Mouse (Mus musculus) layer of hippocampus, postnatal 10 days (tissue): Measurements from ENCODE around the gene Olfr871. TPM values are rescaled to one million over a fixed set of nuclear protein-coding genes. Genes with fewer than 3 reads are reported as not detected.
"Not testable (repeated sequence)": the region's sequence is repeated elsewhere in the genome, so short reads cannot be mapped to it uniquely, and the experiment has no call there.

Experiments used
- DNase-seq, 2 experiments: peaks; one replicate each; pipeline ENCODE4 v3.0.0; 2021; ENCODE audit warnings: low spot score in 2 of 2
- long read RNA-seq: library from polyadenylated mRNA; stranded (forward); transcript quantifications from one replicate; pipeline ENCODE4 v2.0.0, GENCODE M21; 2023
- total RNA-seq, 2 experiments: library from RNA; stranded (reverse); gene quantifications; 2 replicates each; pipeline ENCODE4 v1.2.3; 2021

Olfr871 gene
- total RNA-seq, result not detected
- long read RNA-seq, result 0 reads

DNA sequence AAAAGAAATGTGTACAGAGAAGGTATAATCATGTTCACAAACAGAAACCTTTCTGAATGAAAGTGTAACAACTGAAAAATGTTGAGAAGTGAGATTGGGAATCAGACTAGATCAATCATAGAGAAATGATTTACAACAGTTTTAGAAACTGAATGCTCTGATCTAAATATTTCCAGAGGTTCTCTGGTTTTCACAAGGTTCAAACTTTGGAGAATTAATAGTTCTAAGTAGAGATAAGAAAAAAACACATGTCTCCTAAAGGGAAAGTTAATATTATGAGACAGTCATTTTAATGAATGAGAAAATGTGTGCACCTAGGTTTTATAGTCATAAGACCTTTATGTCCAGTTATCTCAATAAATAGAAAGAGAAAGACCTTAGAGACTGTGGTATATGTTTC is at the start of gene Olfr871:
Olfr871 (plus strand) TSS at position 301 of the 400 bp plus-strand sequence.
- no peak for DNase-seq

DNA sequence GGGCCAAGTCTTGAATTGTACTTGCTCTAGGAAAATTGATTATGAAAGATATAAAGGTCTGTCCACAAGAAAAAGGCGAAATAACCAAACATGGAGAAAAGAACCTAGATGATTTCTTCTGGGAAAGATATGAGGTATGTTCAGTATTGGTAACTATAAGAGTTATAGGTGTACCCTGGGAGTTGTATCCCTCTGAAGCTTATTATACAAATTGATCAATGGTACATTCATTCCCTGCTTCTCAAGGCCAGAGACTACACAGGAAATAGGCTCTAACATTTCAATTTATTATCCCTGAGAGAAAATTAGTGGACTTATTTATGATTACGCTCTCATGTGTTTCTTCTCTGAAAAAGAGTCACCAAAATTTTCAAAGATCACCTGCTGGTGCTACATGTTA is 38.0 kb upstream of the Olfr871 start, which contains the start of gene Olfr870:
Olfr870 (minus strand) TSS at position 101 of the 400 bp plus-strand sequence.
- no peak for DNase-seq

DNA sequence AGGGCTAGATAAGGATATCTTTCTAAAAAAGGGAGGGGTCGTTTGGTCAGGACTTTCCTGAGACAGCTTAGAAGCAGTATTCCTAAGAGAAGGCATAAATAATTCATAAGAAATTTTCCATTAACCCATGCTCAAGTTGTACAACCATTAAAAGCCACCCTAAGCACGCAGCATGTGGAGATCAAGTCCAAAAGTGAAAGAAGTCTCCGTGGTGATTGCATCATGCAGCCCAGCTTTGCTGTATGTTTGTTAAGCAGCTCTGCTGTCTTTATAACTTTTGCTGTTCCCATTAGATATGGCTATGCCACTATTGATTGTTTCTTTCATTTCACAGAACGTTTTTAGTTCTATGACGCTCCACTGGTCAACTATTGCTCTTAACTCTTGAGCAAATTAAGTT is 32.5 kb upstream of the Olfr871 start:
- DNase-seq, result no peak

DNA sequence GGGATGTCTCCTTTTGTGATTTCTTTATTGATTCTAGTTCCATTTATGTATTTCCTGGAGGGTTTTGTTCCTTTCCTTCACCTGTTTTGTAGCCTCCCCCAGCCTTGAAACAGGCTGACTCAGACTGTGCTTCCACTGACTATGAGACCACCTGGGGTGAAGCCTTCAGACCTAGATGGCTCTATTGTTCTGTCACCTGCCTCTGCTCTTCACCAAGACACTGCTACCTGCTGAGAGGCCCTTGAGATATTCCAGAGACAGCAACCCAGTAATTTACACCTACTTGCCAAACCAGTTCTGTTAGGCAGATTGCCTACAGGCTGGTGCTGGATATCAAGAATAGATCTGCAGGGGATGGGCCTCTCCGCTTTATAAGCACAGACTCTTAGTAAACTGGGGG is 9.9 kb upstream of the Olfr871 start:
- DNase-seq, result no peak

DNA sequence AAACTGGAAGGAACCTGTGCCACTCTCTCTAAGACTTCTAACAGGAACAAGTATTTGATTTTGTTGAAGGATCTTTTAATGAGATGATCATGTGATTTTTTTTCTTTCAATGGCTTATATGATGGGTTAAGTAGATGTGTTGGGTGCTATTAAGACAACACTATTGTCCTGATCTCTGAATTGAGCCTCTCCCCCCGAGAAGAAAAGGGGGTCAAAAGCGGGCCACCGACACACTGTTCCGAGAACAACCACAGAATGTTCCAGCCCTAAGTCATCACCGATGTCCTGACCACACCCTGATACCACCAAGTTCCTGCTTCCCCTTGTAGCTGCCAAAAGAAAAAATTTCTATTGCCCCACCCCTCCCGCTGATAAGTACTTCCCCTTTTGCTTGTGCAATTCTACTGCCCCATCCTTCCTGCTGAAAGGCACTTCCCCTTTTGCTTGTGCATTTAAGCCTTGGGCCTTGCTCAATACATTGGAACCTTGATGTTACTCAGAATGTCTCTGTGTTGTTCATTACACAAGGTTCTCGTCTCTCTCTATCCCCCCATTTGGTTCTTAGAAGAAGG is 8.5 kb upstream of the Olfr871 start:
- DNase-seq, result not testable (repeated sequence)

DNA sequence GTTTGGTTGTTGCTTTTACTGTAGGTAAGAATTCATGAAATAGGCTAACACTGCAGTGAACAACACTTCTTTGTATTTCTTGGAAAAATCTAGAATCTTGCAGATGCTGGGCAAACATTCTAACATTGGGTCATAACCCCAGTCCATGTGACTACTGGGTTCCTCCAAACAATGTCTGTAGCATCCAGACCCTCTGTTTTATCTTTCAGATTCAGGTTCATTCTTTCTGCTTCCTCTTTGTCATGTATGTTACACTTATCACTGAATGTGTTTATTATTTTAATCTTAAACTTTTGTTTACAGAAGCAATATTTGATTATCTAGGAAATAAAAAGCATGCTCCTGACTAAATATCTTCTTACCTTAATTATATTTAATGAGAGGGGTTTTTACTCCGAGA is 1.2 kb upstream of the Olfr871 start:
- DNase-seq, result no peak

DNA sequence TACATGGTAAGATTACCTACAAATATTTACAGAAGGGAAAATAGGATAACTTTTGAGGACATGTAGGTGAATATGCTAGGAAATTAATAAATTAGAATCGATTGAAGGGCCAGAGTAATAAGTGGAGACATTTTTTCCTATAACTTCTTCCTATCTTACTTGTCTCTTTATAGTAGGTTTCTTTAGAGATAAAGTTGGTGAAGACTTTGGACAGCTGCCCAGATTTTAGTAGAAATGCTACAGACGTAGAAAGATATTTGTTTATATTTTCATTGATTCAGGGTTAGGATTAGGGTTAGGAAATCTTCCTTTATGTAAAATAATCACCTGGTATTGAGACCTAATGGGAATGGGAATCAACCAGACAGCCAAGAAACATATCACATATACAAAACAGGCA is 530 bp upstream of the Olfr871 start:
- no peak for DNase-seq

DNA sequence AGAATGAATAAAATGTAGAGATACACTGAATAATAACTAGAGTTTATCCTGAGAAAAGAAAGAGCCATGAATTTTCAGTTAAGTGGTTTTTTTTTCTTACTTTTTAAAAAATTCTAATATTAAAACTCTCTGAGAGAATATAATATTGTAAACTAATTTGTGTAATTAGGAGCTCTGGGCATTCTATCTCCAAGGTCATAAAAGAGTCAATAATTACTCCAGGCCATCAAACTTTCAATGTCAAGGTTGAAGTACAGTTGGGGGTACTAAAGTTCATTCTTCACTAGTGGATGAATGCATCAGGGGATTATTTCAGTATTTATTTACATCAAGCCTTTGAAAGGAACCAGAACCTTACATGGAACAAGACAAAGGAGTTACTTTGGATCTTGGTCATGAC is 24.8 kb downstream of the Olfr871 start, which contains the start of gene Olfr872:
Olfr872 (plus strand) TSS at position 301 of the 400 bp plus-strand sequence.
- DNase-seq, result no peak

DNA sequence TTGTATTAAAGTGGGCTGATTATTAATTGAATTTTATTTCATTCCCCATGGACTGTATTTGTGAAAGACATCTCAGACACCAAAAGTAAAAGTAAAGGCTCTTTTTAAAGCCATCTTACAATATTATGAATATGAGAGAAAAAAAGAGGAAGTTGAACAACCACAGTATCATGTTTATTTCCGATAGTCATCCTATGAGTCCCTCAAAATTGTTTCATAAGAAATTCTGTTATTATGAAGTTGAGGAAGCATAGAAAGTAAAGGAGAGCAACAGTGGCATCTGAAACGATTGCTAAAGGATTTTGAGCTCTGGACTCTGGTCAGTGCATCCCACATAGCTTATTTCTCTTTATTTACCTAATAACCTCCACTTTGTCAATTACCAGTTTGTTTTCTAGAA is 25.4 kb downstream of the Olfr871 start:
- DNase-seq, result no peak

Other genes starting within 250 kb of the Olfr871 start
- gene Olfr866, start 184.2 kb upstream of the Olfr871 start, total RNA-seq, result not detected
- gene Olfr867, start 154.6 kb upstream of the Olfr871 start, total RNA-seq, result not detected
- not detected for gene Olfr868, start 113.6 kb upstream of the Olfr871 start, total RNA-seq
- not detected for gene Olfr869, start 83.2 kb upstream of the Olfr871 start, total RNA-seq
- not detected for gene Olfr870, start 38.1 kb upstream of the Olfr871 start, total RNA-seq
- gene Olfr872, start 24.9 kb downstream of the Olfr871 start, total RNA-seq, result not detected
- not detected for gene Olfr39, start 70.1 kb downstream of the Olfr871 start, total RNA-seq
- gene Olfr873, start 86.3 kb downstream of the Olfr871 start, total RNA-seq, result not detected
- gene Olfr18, start 123.9 kb downstream of the Olfr871 start, total RNA-seq, result not detected
- 10 to 100 TPM; 13.2 to 16.9 TPM for gene Zfp560, start 173.0 kb downstream of the Olfr871 start, total RNA-seq
- 10 to 100 TPM; 31.6 to 35.6 TPM for gene Zfp26, start 248.0 kb downstream of the Olfr871 start, total RNA-seq